Mouse (Mus musculus) C2C12 (cell line): ENCODE measurements around the gene Mipep.

ENCODE experiments used
- CEBPB ChIP-seq: IDR thresholded peaks from one replicate; pipeline ENCODE4 v1.6.1; 2011; ENCODE audit warnings: low read depth, mild to moderate bottlenecking, control low read depth, moderate library complexity
- CTCF ChIP-seq: IDR thresholded peaks from one replicate; pipeline ENCODE4 v1.5.1; 2011; ENCODE audit not compliant: control insufficient read depth, insufficient read depth, insufficient read length
- FOSL1 ChIP-seq: IDR thresholded peaks from one replicate; pipeline ENCODE4 v1.8.0; 2011; ENCODE audit warnings: mild to moderate bottlenecking, low read length; ENCODE audit not compliant: poor library complexity, insufficient read depth, severe bottlenecking
- MAX ChIP-seq: IDR thresholded peaks from one replicate; pipeline ENCODE4 v1.6.1; 2011; ENCODE audit warnings: mild to moderate bottlenecking, control low read depth
- MYOD1 ChIP-seq: IDR thresholded peaks from one replicate; pipeline ENCODE4 v1.6.1; 2011; ENCODE audit warnings: low read depth; ENCODE audit not compliant: control insufficient read depth, insufficient read length
- MYOG ChIP-seq: IDR thresholded peaks from one replicate; pipeline ENCODE4 v1.6.1; 2011; ENCODE audit not compliant: control insufficient read depth, insufficient read length; ENCODE audit errors: extremely low read depth
- USF1 ChIP-seq: IDR thresholded peaks from one replicate; pipeline ENCODE4 v1.6.1; 2011; ENCODE audit warnings: low read depth, mild to moderate bottlenecking, control low read depth, moderate library complexity

DNA sequence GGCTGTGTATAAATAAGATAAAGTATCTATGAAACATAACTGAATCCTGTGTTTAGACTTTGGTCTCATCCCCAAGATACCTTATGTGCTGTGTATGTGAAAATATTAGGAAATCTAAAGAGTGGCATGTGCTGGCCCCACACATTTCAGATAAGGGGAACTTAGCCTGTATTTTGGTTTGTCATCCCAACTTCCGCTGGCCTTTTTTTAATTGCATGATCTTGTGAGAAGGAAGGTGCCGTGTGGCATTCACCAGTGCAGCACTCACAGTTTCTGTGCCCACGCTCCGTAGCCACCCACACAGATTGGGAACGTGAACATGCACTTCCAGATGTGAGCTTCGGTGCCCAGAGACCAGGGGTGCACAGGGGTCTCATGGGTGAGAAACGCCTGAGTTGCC lies 26.7 kb upstream of the Mipep start:
- no peak for TF ChIP-seq FOSL1
- TF ChIP-seq CTCF, result no peak
- TF ChIP-seq MYOD1, result no peak
- no peak for TF ChIP-seq MYOG
- no peak for TF ChIP-seq CEBPB
- no peak for TF ChIP-seq USF1
- no peak for TF ChIP-seq MAX
